Mouse (Mus musculus) Patski (cell line): ENCODE data around the gene Arhgap24. TPM values are rescaled to one million over a fixed set of nuclear protein-coding genes. Genes with fewer than 3 reads are reported as not detected.

Experiments used
- ATAC-seq: fragments of 100-300 bp; one replicate; pipeline ENCODE4 v1.8.0; 2021
- CTCF ChIA-PET: fragments of 350-600 bp; sonication (Branson Sonifier 250); formaldehyde crosslinking; loops from one replicate; lab custom pipeline; 2022; ENCODE audit warnings: inconsistent platforms; lab: Charles Lee
- POLR2A ChIA-PET: fragments of 350-600 bp; sonication (Branson Sonifier 250); formaldehyde crosslinking; loops from one replicate; lab custom pipeline; 2022; ENCODE audit warnings: antibody characterized with exemption, inconsistent platforms; lab: Charles Lee
- DNase-seq: peaks from one replicate; pipeline ENCODE4 v3.0.0-alpha.2; 2011; ENCODE audit warnings: low read depth, low spot score
- H3K27me3 ChIP-seq: fragments of 371-371 bp; one replicate; pipeline ENCODE4 v1.5.1; 2021
- CTCF ChIP-seq: fragments of 100-300 bp; IDR thresholded peaks from one replicate; pipeline ENCODE4 v1.5.1; 2021
- in situ Hi-C: fragments of 300-500 bp; cut with MboI; formaldehyde crosslinking; loops from 3 replicates; pipeline ENCODE4 v1.11.1; 2018; ENCODE audit warnings: low pct_unique_long_range_greater_than_20kb, mixed read lengths
- polyA plus RNA-seq: library from polyadenylated mRNA; unstranded; gene quantifications from one replicate; pipeline ENCODE4 v1.2.3, GENCODE M21; 2021

Arhgap24 gene
- polyA plus RNA-seq, 1 experiment from 2014 or later: 37.6 TPM

GRCm38 (mm10) chr5:102744051-102744450 lies 262.9 kb downstream of the Arhgap24 start:
- H3K27me3 ChIP-seq: no peaks in the 10 kb centered on the region
- CTCF ChIA-PET: interaction anchor here (0.6 to 1.3 kb wide), 3 partner anchors 11 to 478 kb away, joined by 3 to 4 read pairs (median 4); no protein-coding TSS in a partner anchor
- POLR2A ChIA-PET: no interaction called here
- ATAC-seq (no peak), DNase-seq (no peak)
- TF ChIP-seq CTCF: no peak
- in situ Hi-C loops: no loop called here

GRCm38 (mm10) chr5:102748146-102748545 lies 267.0 kb downstream of the Arhgap24 start:
- in situ Hi-C loops: no loop called here
- no peak for ATAC-seq
- ChIA-PET CTCF (interaction anchor here (1.1 to 1.4 kb wide), 3 partner anchors 12 to 127 kb away, joined by 3 read pairs; no protein-coding TSS in a partner anchor), POLR2A (no interaction called here)
- DNase-seq: no peak
- no peak for TF ChIP-seq CTCF
- no peaks in the 10 kb centered on the region for H3K27me3 ChIP-seq

GRCm38 (mm10) chr5:102749020-102749419 lies 267.8 kb downstream of the Arhgap24 start:
- DNase-seq: no peak
- POLR2A ChIA-PET: no interaction called here

DNA sequence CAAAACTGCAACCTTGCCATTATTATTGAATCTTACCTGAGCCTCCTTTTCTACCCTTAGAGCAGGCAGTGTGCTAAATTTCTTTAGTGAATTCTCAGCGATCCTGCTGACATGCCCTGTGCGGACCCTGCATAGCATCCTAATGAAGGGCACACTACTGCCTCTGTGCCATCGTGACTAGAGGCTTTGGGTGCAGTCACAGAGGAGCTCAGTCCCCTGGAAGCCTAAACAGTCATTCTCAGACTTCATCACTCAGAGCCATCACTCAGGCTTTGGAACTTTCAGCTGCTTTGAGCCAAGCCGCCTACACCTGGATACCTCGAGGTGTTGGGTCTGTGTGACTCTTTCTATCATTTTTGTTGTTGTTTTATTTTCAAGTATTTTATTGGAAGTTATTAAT lies 269.5 kb downstream of the Arhgap24 start:
- in situ Hi-C loops: no loop called here
- DNase-seq (no peak), ATAC-seq (no peak)
- POLR2A ChIA-PET: no interaction called here
- CTCF ChIA-PET: interaction anchor here (1.3 kb wide), 1 partner anchor 15 kb away, joined by 3 read pairs; no protein-coding TSS in a partner anchor
- no peaks in the 10 kb centered on the region for H3K27me3 ChIP-seq
- TF ChIP-seq CTCF: no peak

More at GRCm38 (mm10) chr5:102749020-102749419, 267.8 kb downstream of the Arhgap24 start:
- in situ Hi-C loops: no loop called here
- TF ChIP-seq CTCF: no peak
- ATAC-seq: no peak
- CTCF ChIA-PET: interaction anchor here (1.1 kb wide), 1 partner anchor 126 kb away, joined by 3 read pairs; no protein-coding TSS in a partner anchor
- H3K27me3 ChIP-seq: no peaks in the 10 kb centered on the region

GRCm38 (mm10) chr5:102751661-102752307 lies 270.6 kb downstream of the Arhgap24 start:
- no peaks in the 10 kb centered on the region for H3K27me3 ChIP-seq
- ChIA-PET POLR2A (no interaction called here), CTCF (no interaction called here)
- no peak for ATAC-seq
- no peak for TF ChIP-seq CTCF
- DNase-seq: no peak
- in situ Hi-C loops: no loop called here

- DNase-seq: no peak
- ChIA-PET CTCF (no interaction called here), POLR2A (no interaction called here)
- no peak for TF ChIP-seq CTCF
- no peaks in the 10 kb centered on the region for H3K27me3 ChIP-seq
- in situ Hi-C loops: no loop called here
- ATAC-seq: no peak
Observed at GRCm38 (mm10) chr5:102752308-102752663, 271.1 kb downstream of the Arhgap24 start.

- in situ Hi-C loops: no loop called here
- no peaks in the 10 kb centered on the region for H3K27me3 ChIP-seq
- ChIA-PET POLR2A (no interaction called here), CTCF (interaction anchor here (1.6 kb wide), 1 partner anchor 9 kb away, joined by 5 read pairs; no protein-coding TSS in a partner anchor)
- TF ChIP-seq CTCF: no peak
- DNase-seq (no peak), ATAC-seq (no peak)
Observed at GRCm38 (mm10) chr5:102757040-102757439, 275.8 kb downstream of the Arhgap24 start.

GRCm38 (mm10) chr5:102765694-102766093 lies 284.5 kb downstream of the Arhgap24 start:
- TF ChIP-seq CTCF: no peak
- ChIA-PET POLR2A (no interaction called here), CTCF (interaction anchor here (1.0 to 1.5 kb wide), 4 partner anchors 8 to 109 kb away, joined by 3 to 7 read pairs (median 4); no protein-coding TSS in a partner anchor)
- in situ Hi-C loops: loop anchor here (10.0 kb wide), 1 partner anchor 561 kb away; no protein-coding TSS in a partner anchor
- ATAC-seq: no peak
- DNase-seq: no peak
- H3K27me3 ChIP-seq: no peaks in the 10 kb centered on the region

GRCm38 (mm10) chr5:102766311-102767057 lies 285.3 kb downstream of the Arhgap24 start:
- peak; percentile 98 for TF ChIP-seq CTCF
- ChIA-PET POLR2A (no interaction called here), CTCF (interaction anchor here (0.9 to 1.8 kb wide), 7 partner anchors 9 to 107 kb away, joined by 3 to 7 read pairs (median 4); no protein-coding TSS in a partner anchor)
- in situ Hi-C loops: loop anchor here (10.0 kb wide), 1 partner anchor 562 kb away; no protein-coding TSS in a partner anchor
- DNase-seq (peak; percentile 58), ATAC-seq (peak; percentile 18)
- H3K27me3 ChIP-seq: no peaks in the 10 kb centered on the region

DNA sequence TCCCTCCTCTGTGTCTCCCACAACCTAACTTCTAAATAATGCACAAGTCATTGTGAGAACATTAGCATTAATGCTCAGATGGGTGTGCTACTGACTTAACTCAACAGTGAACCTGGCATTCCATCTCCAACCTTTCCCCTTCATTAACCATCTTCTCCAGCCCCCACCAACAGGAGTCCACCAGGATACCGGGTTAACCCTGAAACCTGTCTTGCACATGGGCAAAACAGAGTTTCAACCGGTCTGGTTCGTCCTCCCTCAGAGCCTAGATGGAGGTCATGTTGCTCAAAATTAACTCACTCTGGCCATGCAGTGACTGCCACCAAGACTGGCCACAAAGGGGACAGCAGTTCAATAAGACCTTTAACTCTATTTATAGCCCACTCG lies 285.9 kb downstream of the Arhgap24 start:
- CTCF ChIA-PET: interaction anchor here (0.9 to 1.8 kb wide), 7 partner anchors 10 to 110 kb away, joined by 3 to 7 read pairs (median 4); no protein-coding TSS in a partner anchor
- ATAC-seq: no peak
- in situ Hi-C loops: loop anchor here (10.0 kb wide), 1 partner anchor 562 kb away; no protein-coding TSS in a partner anchor
- POLR2A ChIA-PET: no interaction called here
- DNase-seq: no peak
- no peak for TF ChIP-seq CTCF
- H3K27me3 ChIP-seq: no peaks in the 10 kb centered on the region
